Mouse (Mus musculus): ENCODE results near the gene Chd9. TPM values are rescaled to one million over a fixed set of nuclear protein-coding genes. Genes with fewer than 3 reads are reported as not detected.
A peak's percentile ranks its signal among the peaks of the same experiment; 100 is the strongest.

The Chd9 gene
- polyA plus RNA-seq, 1 experiment from 2014 or later, result 81.9 TPM

GRCm38 (mm10) chr8:90964044-90964443 lies 135.9 kb downstream of the Chd9 start:
- H3K27me3 ChIP-seq, result no peaks in the 10 kb centered on the region
- H3K36me3 ChIP-seq, result 0 out of 2 replicates have a peak, but pooled peaks cover 3% of the 10 kb centered on the region
- no peak overlapping the region for H3K27ac ChIP-seq
- no peak overlapping the region for H3K4me3 ChIP-seq
- no peaks in the 10 kb centered on the region for H3K9me3 ChIP-seq
- H3K9ac ChIP-seq, result no peak overlapping the region
- ATAC-seq (ENCODE audit: borderline replicate concordance, extremely low read depth, low FRiP score, low TSS enrichment), result no peak
- H3K4me1 ChIP-seq, result peaks cover 2% of the 10 kb centered on the region; the same call in 1 of the 2 replicates
- no peak overlapping the region for H3K4me2 ChIP-seq
- WGBS, result 90% methylated on average over 2 of the region's 2 CpGs

GRCm38 (mm10) chr8:90965467-90966170 lies 137.5 kb downstream of the Chd9 start:
- Histone ChIP-seq H3K9ac (no peak overlapping the region), H3K4me3 (no peak overlapping the region), H3K27me3 (no peaks in the 10 kb centered on the region), H3K4me2 (no peak overlapping the region), H3K9me3 (no peaks in the 10 kb centered on the region), H3K27ac (no peak overlapping the region), H3K4me1 (0 out of 2 replicates have a peak, but pooled peaks cover 2% of the 10 kb centered on the region), H3K36me3 (0 out of 2 replicates have a peak, but pooled peaks cover 3% of the 10 kb centered on the region)
- ATAC-seq (ENCODE audit: borderline replicate concordance, extremely low read depth, low FRiP score, low TSS enrichment), result no peak
- 92% methylated on average over 9 of the region's 9 CpGs for WGBS

GRCm38 (mm10) chr8:90968307-90968706 lies 140.2 kb downstream of the Chd9 start:
- Histone ChIP-seq H3K4me3 (no peak overlapping the region), H3K27me3 (no peaks in the 10 kb centered on the region), H3K4me2 (no peak overlapping the region), H3K27ac (no peak overlapping the region), H3K9ac (no peak overlapping the region), H3K36me3 (peaks cover 8% of the 10 kb centered on the region; the same call in 1 of the 2 replicates), H3K4me1 (no peaks in the 10 kb centered on the region), H3K9me3 (no peaks in the 10 kb centered on the region)
- 93% methylated on average over 4 of the region's 4 CpGs for WGBS
- ATAC-seq (ENCODE audit: borderline replicate concordance, extremely low read depth, low FRiP score, low TSS enrichment), result no peak

- Histone ChIP-seq H3K4me1 (no peaks in the 10 kb centered on the region), H3K9me3 (no peaks in the 10 kb centered on the region), H3K27me3 (no peaks in the 10 kb centered on the region), H3K27ac (no peak overlapping the region), H3K9ac (no peak overlapping the region), H3K4me2 (no peak overlapping the region), H3K4me3 (no peak overlapping the region), H3K36me3 (peaks cover 45% of the 10 kb centered on the region)
- no peak for ATAC-seq (ENCODE audit: borderline replicate concordance, extremely low read depth, low FRiP score, low TSS enrichment)
- WGBS, result 77% methylated on average over 8 of the region's 8 CpGs
Observed at GRCm38 (mm10) chr8:90976960-90977371, 148.8 kb downstream of the Chd9 start.

GRCm38 (mm10) chr8:90978720-90979119 lies 150.6 kb downstream of the Chd9 start:
- no peak overlapping the region for H3K9ac ChIP-seq
- H3K27me3 ChIP-seq, result no peaks in the 10 kb centered on the region
- no peaks in the 10 kb centered on the region for H3K4me1 ChIP-seq
- WGBS, result 85% methylated on average over 3 of the region's 3 CpGs
- no peak overlapping the region for H3K4me3 ChIP-seq
- no peaks in the 10 kb centered on the region for H3K9me3 ChIP-seq
- H3K27ac ChIP-seq, result no peak overlapping the region
- no peak for ATAC-seq (ENCODE audit: borderline replicate concordance, extremely low read depth, low FRiP score, low TSS enrichment)
- H3K36me3 ChIP-seq, result peaks cover 54% of the 10 kb centered on the region
- H3K4me2 ChIP-seq, result no peak overlapping the region

GRCm38 (mm10) chr8:90979295-90979694 lies 151.1 kb downstream of the Chd9 start:
- H3K27ac ChIP-seq, result no peak overlapping the region
- H3K9me3 ChIP-seq, result no peaks in the 10 kb centered on the region
- no peak overlapping the region for H3K9ac ChIP-seq
- ATAC-seq (ENCODE audit: borderline replicate concordance, extremely low read depth, low FRiP score, low TSS enrichment), result no peak
- H3K27me3 ChIP-seq, result no peaks in the 10 kb centered on the region
- peaks cover 54% of the 10 kb centered on the region for H3K36me3 ChIP-seq
- no peaks in the 10 kb centered on the region for H3K4me1 ChIP-seq
- no peak overlapping the region for H3K4me3 ChIP-seq
- 89% methylated on average over 5 of the region's 5 CpGs for WGBS
- H3K4me2 ChIP-seq, result no peak overlapping the region

- Histone ChIP-seq H3K27ac (no peak overlapping the region), H3K4me1 (no peaks in the 10 kb centered on the region), H3K9me3 (no peaks in the 10 kb centered on the region), H3K4me2 (no peak overlapping the region), H3K27me3 (no peaks in the 10 kb centered on the region), H3K4me3 (no peak overlapping the region), H3K36me3 (peaks cover 54% of the 10 kb centered on the region), H3K9ac (no peak overlapping the region)
- 86% methylated on average over 3 of the region's 3 CpGs for WGBS
- ATAC-seq (ENCODE audit: borderline replicate concordance, extremely low read depth, low FRiP score, low TSS enrichment), result no peak
Observed at GRCm38 (mm10) chr8:90982087-90982486, 153.9 kb downstream of the Chd9 start.

- H3K36me3 ChIP-seq, result peaks cover 69% of the 10 kb centered on the region
- no peaks in the 10 kb centered on the region for H3K4me1 ChIP-seq
- no peak overlapping the region for H3K4me3 ChIP-seq
- H3K9ac ChIP-seq, result no peak overlapping the region
- no peak overlapping the region for H3K27ac ChIP-seq
- no peaks in the 10 kb centered on the region for H3K9me3 ChIP-seq
- no peak overlapping the region for H3K4me2 ChIP-seq
- no peaks in the 10 kb centered on the region for H3K27me3 ChIP-seq
- 3% methylated on average over 2 of the region's 2 CpGs for WGBS
- no peak for ATAC-seq (ENCODE audit: borderline replicate concordance, extremely low read depth, low FRiP score, low TSS enrichment)
Observed at GRCm38 (mm10) chr8:91019726-91020125, 191.6 kb downstream of the Chd9 start.

GRCm38 (mm10) chr8:91034417-91034816 lies 206.3 kb downstream of the Chd9 start:
- H3K9me3 ChIP-seq, result no peaks in the 10 kb centered on the region
- WGBS, result 85% methylated on average over 6 of the region's 6 CpGs
- no peaks in the 10 kb centered on the region for H3K4me1 ChIP-seq
- H3K27me3 ChIP-seq, result no peaks in the 10 kb centered on the region
- no peak overlapping the region for H3K9ac ChIP-seq
- no peak overlapping the region for H3K4me3 ChIP-seq
- H3K27ac ChIP-seq, result no peak overlapping the region
- no peak for ATAC-seq (ENCODE audit: borderline replicate concordance, extremely low read depth, low FRiP score, low TSS enrichment)
- peaks cover 75% of the 10 kb centered on the region for H3K36me3 ChIP-seq
- no peak overlapping the region for H3K4me2 ChIP-seq

- 71% methylated on average over 6 of the region's 6 CpGs for WGBS
- no peaks in the 10 kb centered on the region for H3K4me1 ChIP-seq
- H3K9me3 ChIP-seq, result no peaks in the 10 kb centered on the region
- H3K27me3 ChIP-seq, result no peaks in the 10 kb centered on the region
- no peak overlapping the region for H3K4me2 ChIP-seq
- ATAC-seq (ENCODE audit: borderline replicate concordance, extremely low read depth, low FRiP score, low TSS enrichment), result no peak
- H3K36me3 ChIP-seq, result peaks cover 79% of the 10 kb centered on the region
- H3K27ac ChIP-seq, result no peak overlapping the region
- no peak overlapping the region for H3K4me3 ChIP-seq
- no peak overlapping the region for H3K9ac ChIP-seq
Observed at GRCm38 (mm10) chr8:91036905-91037304, 208.8 kb downstream of the Chd9 start.

GRCm38 (mm10) chr8:91038637-91039036 lies 210.5 kb downstream of the Chd9 start:
- no peak for ATAC-seq (ENCODE audit: borderline replicate concordance, extremely low read depth, low FRiP score, low TSS enrichment)
- Histone ChIP-seq H3K36me3 (peaks cover 84% of the 10 kb centered on the region), H3K27ac (no peak overlapping the region), H3K4me1 (no peaks in the 10 kb centered on the region), H3K4me2 (no peak overlapping the region), H3K9me3 (no peaks in the 10 kb centered on the region), H3K27me3 (no peaks in the 10 kb centered on the region), H3K9ac (no peak overlapping the region), H3K4me3 (no peak overlapping the region)
- 78% methylated on average over 1 of the region's 1 CpGs for WGBS

GRCm38 (mm10) chr8:91046370-91046769 lies 218.2 kb downstream of the Chd9 start:
- Histone ChIP-seq H3K27ac (no peak overlapping the region), H3K4me3 (no peak overlapping the region), H3K36me3 (peaks cover 53% of the 10 kb centered on the region), H3K27me3 (no peaks in the 10 kb centered on the region), H3K4me2 (no peak overlapping the region), H3K9me3 (no peaks in the 10 kb centered on the region), H3K4me1 (peaks cover 8% of the 10 kb centered on the region), H3K9ac (no peak overlapping the region)
- ATAC-seq (ENCODE audit: borderline replicate concordance, extremely low read depth, low FRiP score, low TSS enrichment), result peak; percentile 88
- WGBS, result 44% methylated on average over 4 of the region's 4 CpGs

Measured in lung, embryonic 15.5 days (tissue).